Mouse (Mus musculus) layer of hippocampus, adult 2 months (tissue): ENCODE measurements at regions not wholly inside any gene's neighbourhood (a gene's known extent, or its start where the extent isn't known, plus 50 kb on each side); places are given as distances from the start of the nearest gene placed in this dataset.

ENCODE experiments used
- DNase-seq, 2 experiments: peaks; one replicate each; pipeline ENCODE4 v3.0.0; 2022; ENCODE audit warnings: low spot score in 2 of 2
- H3K27ac ChIP-seq: fragments of 200-600 bp; 2 replicates; pipeline ENCODE4 v1.8.1; 2022
- H3K4me3 ChIP-seq: fragments of 200-600 bp; 2 replicates; pipeline ENCODE4 v1.8.1; 2022; ENCODE audit warnings: mild to moderate bottlenecking
- CTCF ChIP-seq: fragments of 200-600 bp; conservative IDR thresholded peaks from 2 replicates; pipeline ENCODE4 v1.8.1; 2022; ENCODE audit warnings: antibody characterized with exemption, mild to moderate bottlenecking, moderate library complexity

GRCm38 (mm10) chr12:67272863-67273262, 50.5 kb upstream of the Mdga2 start:
- TF ChIP-seq CTCF = no peak
- DNase-seq = no peak
- H3K4me3 ChIP-seq = no peak overlapping the region
- H3K27ac ChIP-seq = no peak overlapping the region

DNA sequence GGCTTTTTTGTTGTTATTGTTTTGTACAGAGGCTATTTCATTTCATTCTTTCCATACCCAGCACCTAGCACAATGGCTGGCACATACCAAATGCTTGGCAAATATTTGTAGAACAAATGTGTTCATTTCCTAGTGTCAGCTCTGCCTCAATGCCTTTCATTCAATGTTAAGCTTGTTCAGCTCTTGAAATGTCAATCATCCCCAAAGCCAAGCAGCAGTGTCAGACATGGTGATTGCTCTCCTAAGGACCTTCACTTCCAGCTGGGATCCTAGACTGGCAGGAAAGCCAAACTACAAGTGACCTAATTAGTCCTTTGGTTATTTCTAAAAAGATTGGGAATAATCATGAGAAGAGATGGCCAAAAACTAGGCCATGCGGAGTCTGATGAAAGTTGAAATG, 50.0 kb upstream of the Mdga2 start:
- no peak for TF ChIP-seq CTCF
- H3K4me3 ChIP-seq = no peak overlapping the region

More for the DNA sequence above, 50.0 kb upstream of the Mdga2 start:
- no peak overlapping the region for H3K27ac ChIP-seq
- DNase-seq = no peak
